Mouse (Mus musculus): ENCODE data around the gene Pop5.

GRCm38 (mm10) chr5:115238729-115239195 is 3.1 kb downstream of the Pop5 start:
- TF ChIP-seq EP300 (IDR thresholded peaks at IDR 0.05; ENCODE audit: low read depth) (no peak), CTCF (IDR thresholded peaks at IDR 0.05; ENCODE audit: low read depth) (no peak)

Data from heart, postnatal 0 days (tissue).